ENCODE assay signal across 9 mouse cellular contexts in the genomic region with DNA sequence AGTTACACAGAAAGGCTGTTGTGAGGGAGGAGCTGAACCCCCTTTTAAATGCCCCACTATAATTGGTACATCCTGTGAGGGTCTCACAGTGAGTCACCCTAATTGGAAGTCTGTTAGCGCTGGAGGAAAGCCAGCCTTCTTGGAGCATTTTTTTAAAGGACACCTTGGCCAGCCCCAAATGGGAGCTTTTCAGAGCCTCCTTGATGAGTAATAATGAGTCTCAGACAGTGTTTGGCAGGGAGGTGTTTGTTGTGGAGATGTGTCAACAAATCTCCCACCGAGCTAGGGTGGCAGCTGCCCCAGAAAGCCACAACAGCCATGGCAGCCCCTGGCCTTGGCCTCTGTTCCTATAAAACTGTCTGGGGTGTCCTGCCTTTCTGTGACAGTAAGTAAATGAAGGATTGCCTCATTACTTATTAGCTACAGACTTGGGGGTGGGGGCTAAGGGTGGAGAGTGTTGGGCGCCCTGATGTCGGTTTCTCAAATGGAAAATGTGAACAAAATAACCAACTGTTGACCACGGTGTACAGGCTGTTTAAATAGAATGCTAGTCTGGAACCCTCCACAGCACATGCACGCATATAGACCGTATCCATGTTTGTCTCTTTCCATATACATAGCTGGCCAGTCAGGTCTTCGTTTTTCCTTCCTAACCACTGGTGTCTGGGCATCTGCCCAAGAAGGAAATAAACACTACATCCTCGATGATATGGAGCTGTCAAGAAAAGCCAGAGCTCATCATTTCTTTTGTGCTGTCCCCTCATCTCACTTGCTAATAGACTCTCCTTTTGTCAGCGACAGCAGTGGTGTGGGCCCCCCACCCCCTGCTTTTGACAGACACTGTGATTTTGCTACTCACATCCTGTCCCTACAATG.
A peak's percentile ranks its signal among the peaks of the same experiment; 100 is the strongest.
DNase-seq lines count a peak whose midpoint lies in the region; ATAC-seq lines count a peak whose summit lies in the region.
"Had no signal": no experiment of that assay in that cellular context is flagged by ENCODE, and none has a peak within 500 bp of the region (broad histone marks: within the 10 kb centered on the region; RNA-seq: fewer than 3 reads in every experiment).

No protein-coding gene starts in this region.

- no peaks in the 10 kb centered on the region for H3K27me3 ChIP-seq in embryonic facial prominence, embryonic 15.5 days
- H3K27me3 ChIP-seq in limb, embryonic 15.5 days, result no peaks in the 10 kb centered on the region
- H3K27me3 ChIP-seq: heart, embryonic 13.5 days had no signal

- H3K9me3 ChIP-seq in embryonic facial prominence, embryonic 15.5 days (replicated peaks), result no peaks in the 10 kb centered on the region
- H3K9me3 ChIP-seq in limb, embryonic 15.5 days, result no peaks in the 10 kb centered on the region
- H3K9me3 ChIP-seq: heart, embryonic 13.5 days had no signal

- H3K4me3 ChIP-seq in embryonic facial prominence, embryonic 15.5 days (replicated peaks), result no peak overlapping the region
- H3K4me3 ChIP-seq in limb, embryonic 15.5 days, result no peak overlapping the region
- H3K4me3 ChIP-seq: heart, embryonic 13.5 days had no signal

- DNase-seq in layer of hippocampus, postnatal 10 days (ENCODE audit: low spot score in 2 of 2), result peak; percentile 39 to 65
- DNase-seq in layer of hippocampus, adult 9-10 months (ENCODE audit: low spot score), result no peak
- DNase-seq in MN1 (ENCODE audit: low spot score), result peak; percentile 60
- no peak for DNase-seq in thymus, adult 18-20 months
- no peak for DNase-seq in adrenal gland, adult 18-20 months (ENCODE audit: low spot score in 2 of 2)
- no peak for DNase-seq in urinary bladder, postnatal 36 days (ENCODE audit: low spot score in 2 of 2)

- peaks cover 6% of the 10 kb centered on the region; the same call in 1 of the 2 replicates for H3K36me3 ChIP-seq in embryonic facial prominence, embryonic 15.5 days
- H3K36me3 ChIP-seq in limb, embryonic 15.5 days, result peaks cover 18% of the 10 kb centered on the region; the same call in 1 of the 2 replicates
- H3K36me3 ChIP-seq: heart, embryonic 13.5 days had no signal

- peak overlapping the region; percentile 68; the same call in 1 of the 2 replicates for H3K27ac ChIP-seq in embryonic facial prominence, embryonic 15.5 days (replicated peaks)
- H3K27ac ChIP-seq in limb, embryonic 15.5 days, result peak overlapping the region; percentile 47; the same call in 1 of the 2 replicates
- H3K27ac ChIP-seq: heart, embryonic 13.5 days had no signal

- H3K4me1 ChIP-seq in embryonic facial prominence, embryonic 15.5 days, result peaks cover 24% of the 10 kb centered on the region
- H3K4me1 ChIP-seq in limb, embryonic 15.5 days, result peaks cover 10% of the 10 kb centered on the region

- WGBS in embryonic facial prominence, embryonic 15.5 days, result 49% methylated on average over 10 of the region's 10 CpGs
- WGBS in limb, embryonic 15.5 days, result 41% methylated on average over 10 of the region's 10 CpGs

- H3K4me2 ChIP-seq in embryonic facial prominence, embryonic 15.5 days (replicated peaks), result no peak overlapping the region
- H3K4me2 ChIP-seq in limb, embryonic 15.5 days, result no peak overlapping the region
- H3K4me2 ChIP-seq: heart, embryonic 13.5 days had no signal

- no peak overlapping the region for H3K9ac ChIP-seq in embryonic facial prominence, embryonic 15.5 days
- H3K9ac ChIP-seq in limb, embryonic 15.5 days, result no peak overlapping the region
- H3K9ac ChIP-seq: heart, embryonic 13.5 days had no signal

- peak; percentile 65 for ATAC-seq in embryonic facial prominence, embryonic 15.5 days (ENCODE audit: insufficient number of reproducible peaks, low FRiP score, low TSS enrichment, low read depth)
- ATAC-seq in limb, embryonic 15.5 days (ENCODE audit: insufficient number of reproducible peaks, low FRiP score, low TSS enrichment, low read depth), result peak; percentile 48; the same call in 1 of the 2 replicates

Comparison
In these comparisons a context has a peak if more than half of its experiments do, and no peak if none do; other contexts are left out.
1. DNase-seq: peak in layer of hippocampus, postnatal 10 days (2 of 2) and MN1 (single experiment); none in layer of hippocampus, adult 9-10 months (single experiment), thymus, adult 18-20 months (0 of 2), adrenal gland, adult 18-20 months (0 of 2) and urinary bladder, postnatal 36 days (0 of 2).